Mouse (Mus musculus) kidney, adult 2 months (tissue): ENCODE results near the gene Helz2.

Experiments
- CTCF ChIP-seq: fragments of 200-500 bp; conservative IDR thresholded peaks from 2 replicates; pipeline ENCODE4 v1.5.1; 2011; ENCODE audit warnings: low read depth, mild to moderate bottlenecking, control low read depth, low read length, moderate library complexity, mixed read lengths; ENCODE audit not compliant: insufficient read depth, insufficient read length
- POLR2A ChIP-seq: fragments of 200-500 bp; IDR thresholded peaks from one replicate; pipeline ENCODE4 v1.6.1; 2011; ENCODE audit warnings: low read depth, low read length, control low read depth

DNA sequence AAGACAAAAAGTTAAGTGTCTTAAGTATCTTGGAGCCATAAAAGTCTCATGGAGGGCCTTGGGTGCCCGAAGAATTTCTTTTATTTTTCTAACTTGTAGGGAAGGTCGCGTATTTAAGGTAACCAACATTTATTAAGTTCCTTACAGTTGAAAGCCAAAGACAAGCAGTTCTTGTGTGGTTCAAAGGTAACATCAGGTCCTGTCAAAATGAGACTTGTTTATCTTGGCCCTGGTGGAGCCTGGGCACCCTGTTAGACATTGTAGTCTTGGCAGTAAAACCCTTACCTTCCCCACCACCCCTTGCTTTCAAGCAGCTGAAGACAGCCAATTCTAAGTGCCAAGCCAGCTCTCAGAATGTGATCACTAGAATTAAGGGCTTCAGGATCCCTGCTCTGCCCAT, 46.9 kb upstream of the Helz2 start:
- TF ChIP-seq CTCF: no peak
- no peak for TF ChIP-seq POLR2A
